Mouse (Mus musculus) heart, adult 2 months (tissue): ENCODE data around the gene 1700016D06Rik.

ENCODE experiments used
- CTCF ChIP-seq: fragments of 200-600 bp; IDR thresholded peaks from 2 replicates; pipeline ENCODE4 v1.8.1; 2022; ENCODE audit warnings: antibody characterized with exemption, mild to moderate bottlenecking, moderate library complexity
- EP300 ChIP-seq: fragments of 200-500 bp; IDR thresholded peaks from 2 replicates; pipeline ENCODE4 v1.6.1; 2011; ENCODE audit warnings: low read depth, low read length, control low read depth; ENCODE audit not compliant: insufficient read depth
- POLR2A ChIP-seq: fragments of 200-500 bp; IDR thresholded peaks from 2 replicates; pipeline ENCODE4 v1.6.1; 2011; ENCODE audit warnings: mild to moderate bottlenecking, low read depth, low read length, control low read depth; ENCODE audit not compliant: insufficient read depth

DNA sequence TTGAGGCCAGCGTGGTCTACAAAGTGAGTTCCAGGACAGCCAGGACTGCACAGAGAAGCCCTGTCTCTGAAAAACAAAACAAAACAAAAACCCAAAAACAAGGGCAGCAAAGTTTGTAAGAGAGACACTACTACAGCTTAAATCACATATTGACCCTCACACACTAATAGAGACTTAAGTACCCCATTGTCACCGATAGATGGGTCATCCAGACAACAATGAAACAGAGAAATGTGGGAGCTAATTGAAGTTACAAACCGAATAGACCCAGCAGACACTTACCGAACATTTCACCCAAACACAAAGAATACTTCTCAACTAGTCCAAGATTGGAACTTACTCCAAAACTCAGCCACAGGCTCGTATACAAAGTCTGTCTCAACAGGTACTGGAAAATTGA is 50.8 kb downstream of the 1700016D06Rik start:
- TF ChIP-seq EP300 (no peak), POLR2A (no peak), CTCF (no peak)
